Mouse (Mus musculus) intestine, embryonic 15.5 days (tissue): ENCODE results near the gene Ptpn1. TPM values are rescaled to one million over a fixed set of nuclear protein-coding genes. Genes with fewer than 3 reads are reported as not detected.

Experiments used
- ATAC-seq: fragments of 200-750 bp; cut with Nextera tagmentation; 2 replicates; pipeline ENCODE4 v1.8.0; 2017; ENCODE audit warnings: moderate TSS enrichment, moderate library complexity
- H3K27ac ChIP-seq: fragments of 300-500 bp; sonication (generic); 2 replicates; pipeline ENCODE4 v1.5.1; 2015; ENCODE audit warnings: mild to moderate bottlenecking, inconsistent platforms
- H3K27me3 ChIP-seq: fragments of 300-500 bp; sonication (generic); replicated peaks from 2 replicates; pipeline ENCODE4 v1.6.1; 2015; ENCODE audit warnings: inconsistent platforms
- H3K36me3 ChIP-seq: fragments of 300-500 bp; sonication (generic); 2 replicates; pipeline ENCODE4 v1.6.1; 2015; ENCODE audit warnings: inconsistent platforms
- H3K4me1 ChIP-seq: fragments of 300-500 bp; sonication (generic); replicated peaks from 2 replicates; pipeline ENCODE4 v1.6.1; 2015; ENCODE audit warnings: inconsistent platforms
- H3K4me2 ChIP-seq: fragments of 300-500 bp; sonication (generic); replicated peaks from 2 replicates; pipeline ENCODE4 v1.6.1; 2015; ENCODE audit warnings: mild to moderate bottlenecking, inconsistent platforms
- H3K4me3 ChIP-seq: fragments of 300-500 bp; sonication (generic); replicated peaks from 2 replicates; pipeline ENCODE4 v1.5.1; 2015; ENCODE audit warnings: inconsistent platforms
- H3K9ac ChIP-seq: fragments of 300-500 bp; sonication (generic); 2 replicates; pipeline ENCODE4 v1.6.1; 2015; ENCODE audit warnings: inconsistent platforms
- H3K9me3 ChIP-seq: fragments of 300-500 bp; sonication (generic); 2 replicates; pipeline ENCODE4 v1.6.1; 2016; ENCODE audit warnings: inconsistent platforms
- WGBS: fragments of 180-500 bp; shearing (Covaris S2); methylation state at CpG from one replicate; pipeline ENCODE4 v1.1.7; 2015; 5-methylcytosine and 5-hydroxymethylcytosine counted together
- polyA plus RNA-seq: library from polyadenylated mRNA; unstranded; fragments of >200 nt; fragmentation: Nextera tagmentation; extraction: Ambion mirVana; gene quantifications from 2 replicates; pipeline ENCODE4 v1.2.1, GENCODE M21; 2015

Ptpn1 gene
- polyA plus RNA-seq = 41.1 and 54.2 TPM in 2 replicates

DNA sequence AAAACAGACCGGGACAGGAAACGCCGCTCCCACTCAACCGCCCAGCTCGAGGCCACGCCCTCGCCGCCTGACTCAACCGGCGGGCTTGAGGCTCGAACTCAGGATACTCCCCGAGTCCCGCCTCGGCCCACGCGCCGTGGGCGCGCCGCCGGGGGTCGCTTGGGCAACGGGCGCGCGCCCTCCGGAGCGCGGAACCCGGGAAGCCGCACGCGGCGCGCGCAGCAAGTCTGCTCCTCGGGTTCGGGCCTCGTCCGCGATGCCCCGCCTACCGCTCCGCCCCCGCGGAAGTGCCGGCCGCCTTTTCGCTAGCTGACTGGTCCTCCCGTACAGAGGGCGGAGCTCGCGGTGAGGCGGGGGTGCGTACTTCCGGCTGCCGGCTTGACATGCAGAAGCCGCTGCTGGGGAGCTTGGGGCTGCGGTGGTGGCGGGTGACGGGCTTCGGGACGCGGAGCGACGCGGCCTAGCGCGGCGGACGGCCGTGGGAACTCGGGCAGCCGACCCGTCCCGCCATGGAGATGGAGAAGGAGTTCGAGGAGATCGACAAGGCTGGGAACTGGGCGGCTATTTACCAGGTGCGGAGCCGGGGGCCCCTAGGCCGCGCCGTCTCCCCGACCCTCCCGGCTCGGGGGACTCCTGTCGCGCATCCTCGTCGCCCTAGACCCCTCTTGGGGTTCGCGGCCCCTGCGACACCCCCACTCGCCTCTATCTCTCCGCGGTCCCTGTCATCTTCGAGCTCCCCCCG lies at the start of gene Ptpn1:
Gene Ptpn1 (plus strand): TSS at position 73 of the 742 bp plus-strand sequence.
- ATAC-seq = peak; percentile 99
- Histone ChIP-seq H3K9me3 (no peaks in the 10 kb centered on the region), H3K4me2 (peak within 1 kb of the TSS; percentile 76), H3K27ac (peak within 1 kb of the TSS; percentile 77), H3K4me1 (peaks cover 15% of the 10 kb centered on the region), H3K9ac (peak within 1 kb of the TSS; percentile 85), H3K27me3 (no peaks in the 10 kb centered on the region), H3K4me3 (peak within 1 kb of the TSS; percentile 88), H3K36me3 (no peaks in the 10 kb centered on the region)
- WGBS = under 1% methylated on average over 98 of the region's 99 CpGs

- ATAC-seq = no peak
- WGBS = 65% methylated on average over 7 of the region's 7 CpGs
- Histone ChIP-seq H3K9ac (no peak overlapping the region), H3K9me3 (no peaks in the 10 kb centered on the region), H3K4me1 (peaks cover 16% of the 10 kb centered on the region), H3K36me3 (no peaks in the 10 kb centered on the region), H3K27ac (no peak overlapping the region), H3K4me3 (no peak overlapping the region), H3K4me2 (no peak overlapping the region), H3K27me3 (no peaks in the 10 kb centered on the region)
These were observed 45.4 kb upstream of the Ptpn1 start for GRCm38 (mm10) chr2:167886485-167886884.

- 8% methylated on average over 22 of the region's 22 CpGs for WGBS
- H3K9ac ChIP-seq = 0 out of 2 replicates have a peak overlapping the region, but pooled peaks have one; percentile 12
- H3K4me1 ChIP-seq = peaks cover 16% of the 10 kb centered on the region
- no peaks in the 10 kb centered on the region for H3K9me3 ChIP-seq
- ATAC-seq = peak; percentile 80
- no peaks in the 10 kb centered on the region for H3K36me3 ChIP-seq
- peak overlapping the region; percentile 71 for H3K4me2 ChIP-seq
- H3K27me3 ChIP-seq = no peaks in the 10 kb centered on the region
- peak overlapping the region; percentile 32 for H3K4me3 ChIP-seq
- H3K27ac ChIP-seq = peak overlapping the region; percentile 73
These were observed 44.1 kb upstream of the Ptpn1 start for GRCm38 (mm10) chr2:167887516-167888347.

- ATAC-seq = peak; percentile 40
- Histone ChIP-seq H3K9me3 (no peaks in the 10 kb centered on the region), H3K27me3 (no peaks in the 10 kb centered on the region), H3K9ac (no peak overlapping the region), H3K27ac (0 out of 2 replicates have a peak overlapping the region, but pooled peaks have one; percentile 73), H3K4me2 (peak overlapping the region; percentile 71), H3K4me1 (peaks cover 16% of the 10 kb centered on the region), H3K4me3 (no peak overlapping the region), H3K36me3 (no peaks in the 10 kb centered on the region)
- WGBS = 48% methylated on average over 6 of the region's 6 CpGs
These were observed 43.0 kb upstream of the Ptpn1 start for GRCm38 (mm10) chr2:167888834-167889233.

DNA sequence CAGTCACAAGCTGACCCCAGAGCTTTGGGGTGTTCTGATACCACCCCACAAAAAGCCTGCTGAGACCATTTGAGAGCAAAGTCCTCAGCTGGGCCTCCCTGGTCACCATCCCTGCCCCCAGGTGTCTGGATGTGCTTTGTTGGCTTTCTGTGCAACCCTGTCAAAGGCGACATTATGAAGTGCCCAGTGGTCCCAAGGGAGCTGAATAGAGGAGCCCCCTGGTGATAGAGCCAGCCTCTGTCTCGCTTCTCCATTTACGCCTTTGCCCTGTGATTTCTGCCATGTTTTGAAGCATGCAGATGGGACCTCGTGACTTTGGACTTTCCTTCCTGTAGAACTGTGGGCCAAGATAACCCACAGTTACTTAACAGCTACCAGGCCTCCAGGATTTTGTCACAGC lies 42.0 kb upstream of the Ptpn1 start:
- H3K9me3 ChIP-seq = no peaks in the 10 kb centered on the region
- ATAC-seq = no peak
- H3K36me3 ChIP-seq = no peaks in the 10 kb centered on the region
- H3K4me1 ChIP-seq = peaks cover 16% of the 10 kb centered on the region
- H3K27me3 ChIP-seq = no peaks in the 10 kb centered on the region
- no peak overlapping the region for H3K4me3 ChIP-seq
- no peak overlapping the region for H3K9ac ChIP-seq
- H3K4me2 ChIP-seq = no peak overlapping the region
- H3K27ac ChIP-seq = no peak overlapping the region
- 74% methylated on average over 4 of the region's 4 CpGs for WGBS

- no peak overlapping the region for H3K27ac ChIP-seq
- ATAC-seq = no peak
These were observed 39.9 kb upstream of the Ptpn1 start for GRCm38 (mm10) chr2:167891908-167892307.

DNA sequence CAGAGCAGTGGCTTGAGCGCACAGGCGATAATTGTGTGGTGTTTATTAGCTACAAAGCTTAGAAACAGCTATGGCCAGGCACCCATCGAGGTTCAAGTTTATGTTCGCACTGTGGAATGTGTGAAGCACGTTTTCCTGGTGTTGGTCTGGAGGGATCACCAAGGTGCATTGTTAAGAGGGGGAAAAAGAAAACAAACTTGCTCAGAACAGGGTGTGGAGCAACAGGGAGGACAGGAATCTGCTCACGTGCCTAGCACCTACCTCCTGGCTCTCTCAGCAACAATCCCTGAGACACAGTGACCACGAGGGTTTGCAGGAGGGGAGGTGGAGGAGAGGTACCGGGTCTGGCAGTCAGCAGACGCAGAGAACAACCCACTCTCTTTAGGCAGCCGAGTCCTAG lies 38.2 kb upstream of the Ptpn1 start:
- Histone ChIP-seq H3K9me3 (no peaks in the 10 kb centered on the region), H3K4me2 (no peak overlapping the region), H3K4me1 (peaks cover 3% of the 10 kb centered on the region), H3K27ac (no peak overlapping the region), H3K36me3 (no peaks in the 10 kb centered on the region), H3K9ac (no peak overlapping the region), H3K4me3 (no peak overlapping the region), H3K27me3 (no peaks in the 10 kb centered on the region)
- 61% methylated on average over 10 of the region's 10 CpGs for WGBS
- no peak for ATAC-seq

More at GRCm38 (mm10) chr2:167891908-167892307, 39.9 kb upstream of the Ptpn1 start:
- H3K9ac ChIP-seq = no peak overlapping the region
- H3K36me3 ChIP-seq = no peaks in the 10 kb centered on the region
- 18% methylated on average over 9 of the region's 9 CpGs for WGBS
- no peaks in the 10 kb centered on the region for H3K27me3 ChIP-seq
- no peak overlapping the region for H3K4me2 ChIP-seq
- H3K4me3 ChIP-seq = no peak overlapping the region
- peaks cover 15% of the 10 kb centered on the region for H3K4me1 ChIP-seq
- H3K9me3 ChIP-seq = no peaks in the 10 kb centered on the region

DNA sequence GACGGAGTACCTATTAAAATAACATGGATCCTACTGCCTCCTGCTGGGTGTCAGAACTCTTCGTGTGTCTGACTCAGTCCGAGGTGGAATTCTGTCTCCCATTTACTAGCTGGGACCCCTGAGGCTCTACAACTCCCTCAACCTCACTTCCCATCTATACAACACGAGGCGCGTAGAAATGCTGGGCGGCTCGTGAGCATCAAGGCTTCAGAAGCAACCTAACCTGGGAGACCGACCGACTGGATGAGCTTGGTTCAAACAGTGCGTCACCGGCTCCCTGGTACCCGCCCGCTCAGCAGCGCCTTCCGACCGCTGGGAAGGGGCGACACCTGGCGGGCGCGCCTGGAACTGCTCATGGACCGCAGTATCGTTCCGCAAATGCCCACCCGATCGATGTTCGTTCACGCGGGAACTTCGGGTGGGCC lies 36.9 kb upstream of the Ptpn1 start:
- Histone ChIP-seq H3K36me3 (no peaks in the 10 kb centered on the region), H3K9ac (no peak overlapping the region), H3K4me2 (peak overlapping the region; percentile 65), H3K4me1 (peaks cover 3% of the 10 kb centered on the region; the same call in 1 of the 2 replicates), H3K9me3 (no peaks in the 10 kb centered on the region), H3K27me3 (0 out of 2 replicates have a peak, but pooled peaks cover 2% of the 10 kb centered on the region), H3K4me3 (peak overlapping the region; percentile 22; the same call in 1 of the 2 replicates), H3K27ac (no peak overlapping the region)
- peak; percentile 72 for ATAC-seq
- under 1% methylated on average over 30 of the region's 30 CpGs for WGBS

DNA sequence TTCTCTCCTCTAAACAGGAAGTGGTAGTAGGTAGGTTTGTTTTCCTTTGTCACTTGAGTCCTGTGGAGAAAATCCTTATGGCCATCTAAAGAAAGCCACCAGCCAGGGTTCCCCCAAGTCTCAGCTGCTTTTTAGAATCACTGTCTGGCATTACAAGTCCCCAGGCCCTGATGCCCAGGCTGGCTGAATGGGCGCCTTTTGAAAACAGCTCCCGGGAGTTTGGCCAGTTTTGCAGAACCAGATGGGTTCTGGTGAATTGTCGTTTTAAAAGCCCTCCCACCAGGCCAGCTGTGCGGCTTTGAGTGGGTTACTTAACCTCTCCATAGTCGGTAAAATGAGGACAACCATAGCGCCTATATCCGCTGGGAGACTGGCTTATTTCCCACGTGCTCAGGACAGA lies 34.0 kb upstream of the Ptpn1 start:
- Histone ChIP-seq H3K9me3 (no peaks in the 10 kb centered on the region), H3K4me3 (no peak overlapping the region), H3K9ac (no peak overlapping the region), H3K4me2 (no peak overlapping the region), H3K36me3 (no peaks in the 10 kb centered on the region), H3K4me1 (peaks cover 6% of the 10 kb centered on the region; the same call in 1 of the 2 replicates), H3K27ac (no peak overlapping the region), H3K27me3 (0 out of 2 replicates have a peak, but pooled peaks cover 3% of the 10 kb centered on the region)
- WGBS = 78% methylated on average over 8 of the region's 8 CpGs
- no peak for ATAC-seq

DNA sequence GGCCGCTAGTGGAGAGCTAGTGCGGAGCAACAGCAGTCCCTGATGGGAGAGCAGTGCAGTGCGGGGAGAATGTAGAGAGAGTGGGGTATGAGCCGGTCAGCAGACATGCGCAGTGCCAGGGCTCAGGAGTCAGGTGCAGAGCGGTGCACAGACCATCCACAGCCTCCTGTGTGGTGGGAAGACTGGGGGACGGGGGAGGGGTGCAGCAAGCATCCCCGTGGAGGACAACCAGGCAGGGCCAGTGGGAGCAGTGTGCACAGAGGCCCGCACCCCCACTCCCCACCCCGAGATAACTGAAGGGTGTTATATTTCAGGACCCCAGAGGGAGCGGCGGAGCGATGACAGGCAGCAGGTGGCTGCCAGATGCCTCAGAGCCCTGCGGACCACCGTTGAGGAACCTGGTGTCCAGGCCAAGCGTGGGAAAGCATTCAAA lies 31.9 kb upstream of the Ptpn1 start:
- no peaks in the 10 kb centered on the region for H3K36me3 ChIP-seq
- no peak overlapping the region for H3K4me3 ChIP-seq
- no peak overlapping the region for H3K9ac ChIP-seq
- no peak overlapping the region for H3K27ac ChIP-seq
- H3K4me1 ChIP-seq = peaks cover 6% of the 10 kb centered on the region; the same call in 1 of the 2 replicates
- 22% methylated on average over 16 of the region's 16 CpGs for WGBS
- 0 out of 2 replicates have a peak overlapping the region, but pooled peaks have one; percentile 20 for H3K4me2 ChIP-seq
- no peak for ATAC-seq
- no peaks in the 10 kb centered on the region for H3K9me3 ChIP-seq
- 0 out of 2 replicates have a peak, but pooled peaks cover 3% of the 10 kb centered on the region for H3K27me3 ChIP-seq

- Histone ChIP-seq H3K9me3 (no peaks in the 10 kb centered on the region), H3K4me2 (no peak overlapping the region), H3K27me3 (0 out of 2 replicates have a peak, but pooled peaks cover 3% of the 10 kb centered on the region), H3K36me3 (no peaks in the 10 kb centered on the region), H3K4me1 (peaks cover 6% of the 10 kb centered on the region; the same call in 1 of the 2 replicates), H3K4me3 (no peak overlapping the region), H3K27ac (no peak overlapping the region), H3K9ac (no peak overlapping the region)
- WGBS = 66% methylated on average over 9 of the region's 9 CpGs
- no peak for ATAC-seq
These were observed 29.6 kb upstream of the Ptpn1 start for GRCm38 (mm10) chr2:167902116-167902703.
